Mouse (Mus musculus) lung, postnatal 0 days (tissue): ENCODE results near the gene Cog5.

Experiments
- CTCF ChIP-seq: IDR thresholded peaks from 2 replicates; pipeline ENCODE4 v1.5.1; 2016; ENCODE audit warnings: antibody characterized with exemption, mild to moderate bottlenecking
- EP300 ChIP-seq: IDR thresholded peaks from 2 replicates; pipeline ENCODE4 v1.6.1; 2016; ENCODE audit warnings: antibody characterized with exemption, mild to moderate bottlenecking, control low read depth

DNA sequence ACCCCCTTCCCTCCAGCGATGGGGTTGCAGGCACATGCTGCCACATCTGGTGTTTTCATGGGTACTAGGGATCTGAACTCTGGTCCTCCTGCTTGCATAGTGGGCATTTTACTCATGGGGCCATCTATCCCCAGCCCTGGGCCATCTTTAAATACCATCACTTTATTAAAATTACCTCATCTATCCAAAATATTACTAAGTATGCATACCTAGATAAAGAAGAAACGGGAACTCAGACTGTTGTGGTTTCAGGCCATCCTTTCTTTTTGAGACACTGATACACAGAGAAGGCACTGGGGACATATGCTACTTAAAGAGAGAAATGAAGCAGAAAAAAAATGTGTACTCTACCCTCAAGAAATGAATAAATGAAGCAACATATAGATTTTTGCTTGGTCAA is 331.8 kb downstream of the Cog5 start:
- TF ChIP-seq CTCF (no peak), EP300 (no peak)
